Mouse (Mus musculus) intestine, postnatal 0 days (tissue): Measurements from ENCODE around the gene Kiss1. TPM values are rescaled to one million over a fixed set of nuclear protein-coding genes. Genes with fewer than 3 reads are reported as not detected.

Source experiments
- ATAC-seq: fragments of 200-750 bp; cut with Nextera tagmentation; 2 replicates; pipeline ENCODE4 v1.8.0; 2017; ENCODE audit warnings: mild to moderate bottlenecking, moderate TSS enrichment, moderate library complexity
- H3K27ac ChIP-seq: fragments of 300-500 bp; sonication (generic); 2 replicates; pipeline ENCODE4 v1.5.1; 2014; ENCODE audit warnings: mild to moderate bottlenecking, low read depth, low read length, moderate library complexity
- H3K27me3 ChIP-seq: fragments of 300-500 bp; sonication (generic); replicated peaks from 2 replicates; pipeline ENCODE4 v1.6.1; 2014; ENCODE audit warnings: low read length, mixed read lengths; ENCODE audit not compliant: control insufficient read depth, insufficient read depth
- H3K36me3 ChIP-seq: fragments of 300-500 bp; sonication (generic); 2 replicates; pipeline ENCODE4 v1.6.1; 2014; ENCODE audit warnings: mild to moderate bottlenecking, moderate library complexity; ENCODE audit not compliant: control insufficient read depth, insufficient read depth
- H3K4me1 ChIP-seq: fragments of 300-500 bp; sonication (generic); replicated peaks from 2 replicates; pipeline ENCODE4 v1.6.1; 2014; ENCODE audit warnings: antibody characterized with exemption, low read length, mixed read lengths; ENCODE audit not compliant: control insufficient read depth, insufficient read depth
- H3K4me2 ChIP-seq: fragments of 300-500 bp; sonication (generic); replicated peaks from 2 replicates; pipeline ENCODE4 v1.6.1; 2014; ENCODE audit warnings: low read depth, mild to moderate bottlenecking, moderate library complexity
- H3K4me3 ChIP-seq: fragments of 300-500 bp; sonication (generic); 2 replicates; pipeline ENCODE4 v1.5.1; 2014; ENCODE audit warnings: low read depth, low read length
- H3K9ac ChIP-seq: fragments of 300-500 bp; sonication (generic); 2 replicates; pipeline ENCODE4 v1.6.1; 2014; ENCODE audit warnings: mild to moderate bottlenecking, low read depth, low read length
- H3K9me3 ChIP-seq: fragments of 300-500 bp; sonication (generic); 2 replicates; pipeline ENCODE4 v1.6.1; 2016; ENCODE audit warnings: mixed run types; ENCODE audit not compliant: control insufficient read depth
- CTCF ChIP-seq: sonication (generic); IDR thresholded peaks from 2 replicates; pipeline ENCODE4 v1.5.1; 2016; ENCODE audit warnings: low read depth, mild to moderate bottlenecking, control low read depth, antibody characterized with exemption, moderate library complexity
- WGBS: fragments of 180-500 bp; shearing (Covaris S2); extraction: QIAGEN DNeasy Blood & Tissue Kit; methylation state at CpG from one replicate; pipeline ENCODE4 v1.1.7; 2014; 5-methylcytosine and 5-hydroxymethylcytosine counted together
- polyA plus RNA-seq: library from polyadenylated mRNA; unstranded; fragments of >200 nt; fragmentation: Nextera tagmentation; extraction: Ambion mirVana; gene quantifications from 2 replicates; pipeline ENCODE4 v1.2.1, GENCODE M21; 2015

The Kiss1 gene
- polyA plus RNA-seq = not detected in 2 replicates

GRCm38 (mm10) chr1:133321267-133321925, at the start of gene Kiss1:
TSS of gene Kiss1 (plus strand) at chr1:133321875.
- Histone ChIP-seq H3K4me3 (no peak within 1 kb of the TSS), H3K9ac (no peak within 1 kb of the TSS), H3K27me3 (no peaks in the 10 kb centered on the region), H3K4me1 (no peaks in the 10 kb centered on the region), H3K4me2 (no peak within 1 kb of the TSS), H3K27ac (no peak within 1 kb of the TSS), H3K9me3 (no peaks in the 10 kb centered on the region), H3K36me3 (0 out of 2 replicates have a peak, but pooled peaks cover 9% of the 10 kb centered on the region)
- TF ChIP-seq CTCF = no peak
- WGBS = 68% methylated on average over 13 of the region's 13 CpGs
- ATAC-seq = 0 out of 2 replicates have a peak, but pooled peaks have one; percentile 28

GRCm38 (mm10) chr1:133274163-133274562, 47.5 kb upstream of the Kiss1 start:
- no peak overlapping the region for H3K4me2 ChIP-seq
- H3K27me3 ChIP-seq = no peaks in the 10 kb centered on the region
- no peaks in the 10 kb centered on the region for H3K9me3 ChIP-seq
- no peak overlapping the region for H3K4me3 ChIP-seq
- H3K9ac ChIP-seq = no peak overlapping the region
- H3K4me1 ChIP-seq = no peaks in the 10 kb centered on the region
- no peak overlapping the region for H3K27ac ChIP-seq
- WGBS = 91% methylated on average over 19 of the region's 19 CpGs
- no peak for TF ChIP-seq CTCF
- no peak for ATAC-seq
- H3K36me3 ChIP-seq = peaks cover 68% of the 10 kb centered on the region

GRCm38 (mm10) chr1:133276983-133277382, 44.7 kb upstream of the Kiss1 start:
- no peaks in the 10 kb centered on the region for H3K27me3 ChIP-seq
- H3K27ac ChIP-seq = no peak overlapping the region
- no peaks in the 10 kb centered on the region for H3K4me1 ChIP-seq
- TF ChIP-seq CTCF = no peak
- ATAC-seq = peak; percentile 48; the same call in 1 of the 2 replicates
- no peak overlapping the region for H3K4me2 ChIP-seq
- H3K9me3 ChIP-seq = no peaks in the 10 kb centered on the region
- H3K4me3 ChIP-seq = no peak overlapping the region
- WGBS = 54% methylated on average over 5 of the region's 5 CpGs
- peaks cover 69% of the 10 kb centered on the region for H3K36me3 ChIP-seq
- no peak overlapping the region for H3K9ac ChIP-seq

DNA sequence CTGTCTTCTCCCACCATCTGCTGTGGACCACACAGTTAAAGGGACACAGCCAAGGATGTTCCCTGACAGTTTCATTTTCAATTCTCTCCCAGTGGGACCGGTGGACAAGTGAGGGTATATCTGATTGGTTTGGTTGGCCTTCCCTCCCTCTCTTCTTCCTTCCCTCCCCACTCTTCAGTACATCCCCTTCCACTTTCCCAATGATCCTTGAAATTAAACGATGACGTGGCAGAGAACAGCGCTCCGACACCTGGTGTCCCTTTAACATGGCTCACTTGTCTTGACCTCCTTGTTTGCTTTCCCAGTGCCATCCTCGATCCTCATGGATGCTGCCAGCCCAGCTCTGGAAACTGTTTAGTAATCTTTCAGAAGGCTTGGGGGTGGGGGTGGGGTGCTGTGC, 43.1 kb upstream of the Kiss1 start:
- H3K27ac ChIP-seq = no peak overlapping the region
- no peaks in the 10 kb centered on the region for H3K9me3 ChIP-seq
- TF ChIP-seq CTCF = no peak
- 73% methylated on average over 6 of the region's 6 CpGs for WGBS
- no peaks in the 10 kb centered on the region for H3K27me3 ChIP-seq
- no peak for ATAC-seq
- H3K4me2 ChIP-seq = no peak overlapping the region
- no peak overlapping the region for H3K9ac ChIP-seq
- H3K4me1 ChIP-seq = no peaks in the 10 kb centered on the region
- peaks cover 66% of the 10 kb centered on the region for H3K36me3 ChIP-seq
- H3K4me3 ChIP-seq = no peak overlapping the region

DNA sequence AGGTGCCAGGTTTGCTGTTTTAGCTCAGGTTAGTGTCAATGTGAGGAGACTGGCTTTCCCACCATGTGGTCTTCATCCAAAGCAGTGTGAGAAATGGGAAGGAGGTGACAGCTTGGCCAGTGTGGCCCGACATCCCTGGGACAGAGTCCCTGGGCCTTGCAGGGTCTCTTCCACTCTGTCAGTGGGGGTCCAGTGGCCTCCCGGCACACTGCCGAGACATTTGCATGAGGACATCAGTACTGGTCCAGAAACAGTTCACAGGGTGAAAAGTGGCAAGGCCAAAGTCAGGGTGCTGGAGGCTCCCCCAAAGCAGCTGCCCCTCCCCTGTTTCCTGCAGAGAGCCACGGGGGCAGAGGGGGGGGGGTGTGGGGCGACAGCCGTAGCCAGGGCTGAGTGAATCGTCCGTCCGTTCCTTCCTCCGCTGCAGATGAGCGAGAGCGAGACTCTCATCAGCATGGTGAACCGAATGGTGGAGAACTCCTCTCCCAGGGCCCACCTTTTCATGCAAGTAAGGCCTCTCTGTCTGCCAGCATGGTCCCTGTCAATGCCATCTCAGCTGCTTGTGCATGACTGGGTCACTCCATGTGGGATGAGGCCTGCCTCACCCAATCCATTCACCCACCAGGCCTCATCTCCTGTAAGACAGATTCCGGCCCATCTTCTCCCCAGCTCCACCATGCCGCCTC, 42.6 kb upstream of the Kiss1 start:
- ATAC-seq = no peak

GRCm38 (mm10) chr1:133279632-133280093, 42.0 kb upstream of the Kiss1 start:
- 69% methylated on average over 11 of the region's 11 CpGs for WGBS
- H3K27me3 ChIP-seq = no peaks in the 10 kb centered on the region
- no peak overlapping the region for H3K4me3 ChIP-seq
- no peaks in the 10 kb centered on the region for H3K4me1 ChIP-seq
- no peak overlapping the region for H3K9ac ChIP-seq
- TF ChIP-seq CTCF = no peak
- H3K36me3 ChIP-seq = peaks cover 56% of the 10 kb centered on the region
- H3K9me3 ChIP-seq = no peaks in the 10 kb centered on the region
- H3K27ac ChIP-seq = no peak overlapping the region
- no peak overlapping the region for H3K4me2 ChIP-seq
- no peak for ATAC-seq

More for the DNA sequence above, 42.6 kb upstream of the Kiss1 start:
- H3K27me3 ChIP-seq = no peaks in the 10 kb centered on the region
- H3K9ac ChIP-seq = no peak overlapping the region
- H3K27ac ChIP-seq = no peak overlapping the region
- no peak overlapping the region for H3K4me2 ChIP-seq
- 79% methylated on average over 15 of the region's 15 CpGs for whole genome bisulfite sequencing
- H3K4me3 ChIP-seq = no peak overlapping the region
- H3K9me3 ChIP-seq = no peaks in the 10 kb centered on the region
- peaks cover 60% of the 10 kb centered on the region for H3K36me3 ChIP-seq
- no peak for TF ChIP-seq CTCF
- H3K4me1 ChIP-seq = no peaks in the 10 kb centered on the region
